Mouse (Mus musculus) heart, adult 10 weeks (tissue): Measurements from ENCODE around the gene Cd3eap. TPM values are rescaled to one million over a fixed set of nuclear protein-coding genes. Genes with fewer than 3 reads are reported as not detected.

Source experiments
- polyA plus RNA-seq: library from polyadenylated mRNA; stranded (reverse); fragments of 350-450 nt; fragmentation: Illumina TruSeq; extraction: RNeasy Lipid Tissue Mini Kit (QIAGEN cat#74804); gene quantifications from one replicate; pipeline ENCODE4 v1.2.3, GENCODE M21; 2014; ENCODE audit warnings: low read depth, low replicate concordance

The Cd3eap gene
- 13.4 TPM for polyA plus RNA-seq

DNA sequence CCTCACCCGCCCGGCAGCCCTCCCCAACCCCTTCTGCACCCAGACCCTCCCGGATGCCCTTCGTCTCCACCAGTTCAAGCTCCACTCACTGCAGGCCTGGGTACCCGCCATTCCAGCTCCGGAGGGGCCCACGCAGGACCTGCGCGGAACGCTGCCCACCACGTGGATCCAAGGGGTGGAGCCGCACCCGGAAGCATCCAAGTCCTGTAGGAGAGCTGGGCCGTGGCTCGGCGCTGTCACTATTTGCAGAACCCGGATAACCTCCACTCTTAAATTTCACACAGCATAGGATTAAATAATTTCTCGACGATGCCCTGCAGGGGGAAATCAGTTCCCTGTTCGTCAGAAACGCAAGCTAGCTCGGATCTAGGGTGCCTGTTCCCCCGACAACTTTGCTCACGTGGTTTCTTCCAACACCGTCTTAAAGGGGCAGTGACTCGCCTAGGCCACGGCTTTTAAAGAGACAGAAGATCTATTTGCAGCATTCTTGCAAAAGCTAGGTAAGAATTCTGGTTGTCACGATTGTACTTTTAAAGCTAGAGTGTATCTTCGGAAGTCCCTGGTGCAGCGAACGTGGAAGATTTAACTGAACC lies at the start of gene Cd3eap, which contains the start of gene Ppp1r13l:
Gene Cd3eap (minus strand): TSS at position 185 of the 593 bp plus-strand sequence.
Gene Ppp1r13l (plus strand): TSS at position 451 of the 593 bp plus-strand sequence.

DNA sequence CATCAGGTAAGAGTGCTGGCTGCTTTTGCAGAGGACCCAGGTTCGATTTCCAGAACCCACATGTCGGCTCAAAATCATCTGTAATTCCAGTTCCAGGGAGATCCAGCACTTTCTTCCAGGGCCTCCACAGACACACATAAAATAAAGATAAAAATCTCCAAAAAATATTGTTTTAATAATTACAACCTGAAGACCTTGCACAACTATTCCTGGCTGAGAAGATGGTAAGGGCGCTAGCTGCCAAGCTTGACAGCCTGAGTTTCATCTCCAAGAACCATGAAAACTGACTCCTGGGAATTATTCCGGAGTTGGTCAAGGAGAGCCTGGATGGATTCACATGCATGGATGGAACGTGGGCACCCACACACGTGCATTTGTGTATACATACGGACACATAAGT lies 45.2 kb upstream of the Cd3eap start, which contains the start of gene Ckm:
Gene Ckm (plus strand): TSS at position 301 of the 400 bp plus-strand sequence.

DNA sequence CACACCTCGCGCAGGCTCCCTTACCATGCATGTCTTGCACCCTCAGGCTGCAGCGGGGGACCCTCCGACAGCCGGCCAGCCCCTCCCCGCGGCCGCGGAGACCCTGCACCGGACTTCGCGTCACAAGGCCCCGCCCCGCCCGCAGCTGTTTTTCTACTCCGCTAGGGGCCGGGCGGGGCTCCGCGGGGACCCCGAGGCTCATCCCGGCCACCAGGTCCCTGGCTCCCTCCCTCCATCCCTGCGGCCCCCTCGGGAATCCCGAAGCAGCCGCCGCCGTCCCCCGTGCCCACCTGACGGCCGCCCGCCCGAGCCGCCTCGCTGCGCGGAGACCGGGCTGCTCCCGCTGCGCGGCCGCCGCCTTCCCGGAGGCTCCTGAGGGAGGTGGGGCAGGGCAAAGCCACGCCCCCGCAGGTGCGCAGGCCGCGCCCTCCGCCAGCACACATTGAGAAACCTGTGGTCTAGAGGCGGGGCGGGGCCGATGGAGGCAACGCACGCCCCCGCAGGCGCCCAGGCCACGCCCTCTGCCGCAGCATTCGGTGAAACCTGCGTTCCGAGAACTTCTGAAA lies 44.5 kb upstream of the Cd3eap start, which contains the start of gene Klc3:
Gene Klc3 (minus strand): TSS at position 374 of the 566 bp plus-strand sequence.

DNA sequence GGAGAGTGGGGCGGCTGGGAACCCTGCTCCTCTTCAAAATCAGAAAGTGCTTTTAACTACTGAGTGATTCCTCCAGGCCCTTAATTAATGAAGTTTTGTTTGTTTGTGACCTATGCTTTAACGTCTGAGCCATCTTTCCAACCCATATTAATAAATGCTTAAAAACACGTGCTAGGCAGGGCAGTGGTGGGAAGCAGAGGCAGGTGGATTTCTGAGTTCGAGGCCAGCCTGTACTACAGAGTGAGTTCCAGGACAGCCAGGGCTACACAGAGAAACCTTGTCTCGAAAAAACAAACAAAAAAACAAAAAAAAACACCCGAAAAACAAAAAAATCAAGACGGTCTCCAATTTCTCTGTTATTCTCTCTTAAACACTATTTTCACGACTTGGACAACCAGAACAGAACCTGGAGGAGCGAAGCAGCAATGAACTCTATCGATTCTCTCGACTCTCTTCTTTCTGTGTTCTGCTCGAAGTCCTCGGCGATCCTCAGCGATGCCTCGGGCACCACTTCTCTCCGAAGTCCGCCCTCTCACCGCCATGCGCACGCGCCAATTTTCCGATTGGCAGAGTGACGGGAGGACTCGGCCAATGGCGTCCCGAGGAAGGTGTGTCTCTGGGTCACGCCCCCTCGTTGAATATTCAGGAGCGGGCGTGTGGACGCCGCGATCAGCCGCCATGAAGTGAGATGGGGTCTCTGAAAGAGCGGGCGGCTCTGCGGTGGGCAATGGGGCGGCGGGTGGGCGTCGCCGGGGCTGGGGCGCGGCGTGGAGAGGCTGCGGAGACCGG lies 22.3 kb upstream of the Cd3eap start, which contains the start of gene Ercc2:
Gene Ercc2 (plus strand): TSS at position 634 of the 789 bp plus-strand sequence.

DNA sequence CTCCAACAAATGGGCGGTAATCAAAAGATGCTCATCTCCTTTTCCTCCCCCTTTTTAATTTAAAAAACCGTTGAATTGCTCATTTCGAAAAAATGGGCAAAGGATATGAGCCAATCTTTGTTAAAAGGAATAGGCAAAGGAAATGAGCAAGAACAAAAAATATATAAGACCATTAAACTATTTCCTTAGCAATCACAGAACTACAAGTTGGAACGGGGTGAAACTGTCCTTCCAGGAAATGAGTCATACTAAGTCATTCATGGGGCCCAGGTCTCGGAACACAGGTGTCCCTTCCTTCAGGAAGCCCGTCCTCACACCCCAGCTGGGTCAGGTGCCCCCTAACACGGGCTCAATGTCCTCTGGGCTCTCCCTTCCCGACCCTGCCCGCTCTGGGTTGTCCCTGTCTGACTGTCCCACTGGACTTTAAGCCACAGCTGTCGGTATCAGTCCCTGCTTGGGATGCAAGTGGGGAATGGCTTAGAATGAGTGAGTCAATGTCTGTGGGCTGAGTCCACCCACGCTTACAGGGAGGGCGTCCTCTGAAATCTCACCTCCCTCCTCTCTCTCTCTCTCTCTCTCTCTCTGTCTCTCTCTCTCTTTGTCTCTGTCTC lies 14.9 kb downstream of the Cd3eap start, which contains the start of gene Ercc1:
Gene Ercc1 (plus strand): TSS at position 542 of the 611 bp plus-strand sequence.

DNA sequence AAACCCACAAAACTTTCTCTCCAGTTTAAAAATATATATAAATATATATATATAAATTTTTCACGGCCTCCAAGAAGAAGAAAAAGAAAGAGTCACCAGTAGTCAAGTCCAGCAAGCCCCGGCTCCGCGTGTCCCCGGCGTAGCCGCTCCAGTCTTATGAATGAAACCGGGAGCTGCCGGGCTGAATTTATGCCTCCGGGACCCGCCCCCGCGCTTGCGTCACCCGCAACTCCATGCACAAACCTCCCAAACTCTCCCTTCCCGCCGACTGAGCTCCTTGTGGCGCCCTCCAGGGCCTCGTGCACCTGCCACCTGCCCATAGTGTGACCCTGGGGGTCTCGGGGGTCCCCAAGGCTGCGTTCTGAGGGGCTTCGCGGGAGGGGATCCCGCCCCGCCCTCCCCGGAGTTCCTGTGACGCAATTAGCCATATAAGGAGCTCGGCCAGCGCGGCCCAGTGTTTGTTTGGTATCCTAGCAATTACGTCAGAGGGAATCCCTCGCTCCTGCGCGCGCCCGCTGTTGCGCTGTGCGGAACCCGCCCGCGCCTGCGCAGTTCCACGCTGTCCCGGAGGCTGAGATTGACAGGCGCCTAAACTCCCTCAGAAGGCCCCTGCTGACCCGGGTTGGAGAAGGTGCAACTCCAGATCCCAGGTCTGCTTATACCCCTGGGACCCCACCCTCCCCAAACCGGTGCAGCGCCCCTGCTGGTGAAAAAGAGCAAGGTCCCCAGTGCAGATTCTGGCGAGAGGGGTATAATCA lies 49.2 kb downstream of the Cd3eap start, which contains the start of gene Fosb:
Gene Fosb (minus strand): TSS at position 168 of the 758 bp plus-strand sequence.

Other genes with a start within 250 kb of the Cd3eap start
- gene Gm4969, start 241.1 kb downstream of the Cd3eap start, polyA plus RNA-seq = not detected
- 4.0 TPM for gene Fbxo46, start 239.6 kb downstream of the Cd3eap start, polyA plus RNA-seq
- gene Qpctl, start 210.2 kb downstream of the Cd3eap start, polyA plus RNA-seq = 5.1 TPM
- 49.9 TPM for gene Snrpd2, start 209.8 kb downstream of the Cd3eap start, polyA plus RNA-seq
- gene Gipr, start 193.4 kb downstream of the Cd3eap start, polyA plus RNA-seq = 0.89 TPM
- gene Eml2, start 183.1 kb downstream of the Cd3eap start, polyA plus RNA-seq = 36.9 TPM
- 8.0 TPM for gene Gpr4, start 146.9 kb downstream of the Cd3eap start, polyA plus RNA-seq
- gene Opa3, start 131.1 kb downstream of the Cd3eap start, polyA plus RNA-seq = 69.0 TPM
- gene Vasp, start 87.7 kb downstream of the Cd3eap start, polyA plus RNA-seq = 36.4 TPM
- gene Ppm1n, start 79.4 kb downstream of the Cd3eap start, polyA plus RNA-seq = not detected
- gene Rtn2, start 76.9 kb downstream of the Cd3eap start, polyA plus RNA-seq = 176 TPM
- 3.6 TPM for gene Fosb, start 49.4 kb downstream of the Cd3eap start, polyA plus RNA-seq
- 48.8 TPM for gene Ercc1, start 14.7 kb downstream of the Cd3eap start, polyA plus RNA-seq
- 26.1 TPM for gene Ppp1r13l, start 266 bp upstream of the Cd3eap start, polyA plus RNA-seq
- 16.8 TPM for gene Ercc2, start 22.5 kb upstream of the Cd3eap start, polyA plus RNA-seq
- 0.55 TPM for gene Klc3, start 44.6 kb upstream of the Cd3eap start, polyA plus RNA-seq
- gene Ckm, start 45.3 kb upstream of the Cd3eap start, polyA plus RNA-seq = 2,990 TPM
- 16.4 TPM for gene Mark4, start 99.3 kb upstream of the Cd3eap start, polyA plus RNA-seq
- 1.4 TPM for gene Exoc3l2, start 103.8 kb upstream of the Cd3eap start, polyA plus RNA-seq
- 2.7 TPM for gene Bloc1s3, start 148.9 kb upstream of the Cd3eap start, polyA plus RNA-seq
- 23.6 TPM for gene Trappc6a, start 148.9 kb upstream of the Cd3eap start, polyA plus RNA-seq
- not detected for gene Nkpd1, start 158.4 kb upstream of the Cd3eap start, polyA plus RNA-seq
- gene Ppp1r37, start 203.6 kb upstream of the Cd3eap start, polyA plus RNA-seq = 69.0 TPM
- gene Zfp296, start 217.8 kb upstream of the Cd3eap start, polyA plus RNA-seq = 1.1 TPM
- gene Gemin7, start 218.1 kb upstream of the Cd3eap start, polyA plus RNA-seq = 53.3 TPM
- 35.4 TPM for gene Clasrp, start 245.0 kb upstream of the Cd3eap start, polyA plus RNA-seq